Mouse (Mus musculus) cortical plate, adult 2 months (tissue): ENCODE measurements around the gene Mrpl42.

Experiments used
- CTCF ChIP-seq: fragments of 200-500 bp; IDR thresholded peaks from 2 replicates; pipeline ENCODE4 v1.5.1; 2011; ENCODE audit warnings: mild to moderate bottlenecking, control low read depth, low read length; ENCODE audit not compliant: insufficient read depth; ENCODE audit errors: extremely low read depth
- POLR2A ChIP-seq: fragments of 200-500 bp; IDR thresholded peaks from 2 replicates; pipeline ENCODE4 v1.6.1; 2011; ENCODE audit warnings: mild to moderate bottlenecking, low read length, control low read depth; ENCODE audit not compliant: insufficient read depth; ENCODE audit errors: extremely low read depth

- no peak for TF ChIP-seq CTCF
- TF ChIP-seq POLR2A: no peak
Measured at GRCm38 (mm10) chr10:95539841-95540240, 38.1 kb upstream of the Mrpl42 start.
